Mouse (Mus musculus) cerebellum, adult 9-10 months (tissue): Measurements from ENCODE around the gene Gm37240.

Source experiments
- DNase-seq: peaks from one replicate; pipeline ENCODE4 v3.0.0; 2022

Gm37240 gene

GRCm38 (mm10) chr3:85820839-85821548, 66.3 kb downstream of the Gm37240 start:
- DNase-seq: no peak

- DNase-seq: no peak
These were observed 68.0 kb downstream of the Gm37240 start for GRCm38 (mm10) chr3:85819319-85819718.

- no peak for DNase-seq
These were observed 70.1 kb downstream of the Gm37240 start, which contains the start of gene Fam160a1 for GRCm38 (mm10) chr3:85817191-85817590. Gene Fam160a1 (minus strand): TSS chr3:85817291.

DNA sequence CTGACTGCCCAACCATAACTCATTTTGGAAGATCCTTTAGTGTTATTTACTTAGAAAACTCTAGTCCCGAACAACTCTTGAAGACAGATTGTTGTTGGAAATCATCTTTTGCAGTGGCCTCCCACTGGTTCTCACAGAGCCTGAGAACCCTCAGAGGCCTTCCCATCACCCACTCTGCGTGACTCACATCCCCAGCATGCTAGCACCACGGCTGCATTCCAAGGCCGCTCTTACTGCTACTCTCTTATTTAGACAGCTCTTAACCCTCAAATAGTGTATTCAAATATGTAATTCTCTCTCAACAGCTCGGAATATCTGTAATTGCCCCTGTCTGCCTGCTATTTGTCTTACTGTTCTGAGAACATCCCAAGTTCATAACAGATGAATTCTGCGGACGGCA, 73.1 kb downstream of the Gm37240 start:
- DNase-seq: no peak

- no peak for DNase-seq
These were observed 74.0 kb downstream of the Gm37240 start for GRCm38 (mm10) chr3:85813101-85814014.

DNA sequence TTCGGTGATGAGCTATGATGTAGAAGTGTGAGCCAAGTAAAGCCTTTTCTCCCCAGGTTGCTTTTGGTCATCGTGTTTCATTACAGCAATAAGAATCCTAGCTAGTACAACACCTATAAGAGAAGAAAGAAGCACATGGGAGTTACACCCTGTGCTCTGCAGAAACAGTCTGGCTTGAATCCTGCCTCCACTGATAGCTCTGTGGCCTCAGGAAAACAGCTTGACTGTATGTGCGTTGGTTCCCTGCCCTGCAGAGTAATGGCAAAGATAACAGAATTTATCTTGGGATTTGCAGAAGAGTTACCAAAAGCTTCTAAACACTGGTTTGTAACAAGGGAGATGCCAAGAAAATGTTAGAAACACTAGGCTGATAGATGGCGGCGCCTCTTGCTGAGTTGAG, 75.3 kb downstream of the Gm37240 start:
- DNase-seq: no peak

- DNase-seq: no peak
These were observed 94.2 kb downstream of the Gm37240 start for GRCm38 (mm10) chr3:85793166-85793565.

- peak; percentile 6 for DNase-seq
These were observed 97.6 kb downstream of the Gm37240 start for GRCm38 (mm10) chr3:85789748-85790147.

DNA sequence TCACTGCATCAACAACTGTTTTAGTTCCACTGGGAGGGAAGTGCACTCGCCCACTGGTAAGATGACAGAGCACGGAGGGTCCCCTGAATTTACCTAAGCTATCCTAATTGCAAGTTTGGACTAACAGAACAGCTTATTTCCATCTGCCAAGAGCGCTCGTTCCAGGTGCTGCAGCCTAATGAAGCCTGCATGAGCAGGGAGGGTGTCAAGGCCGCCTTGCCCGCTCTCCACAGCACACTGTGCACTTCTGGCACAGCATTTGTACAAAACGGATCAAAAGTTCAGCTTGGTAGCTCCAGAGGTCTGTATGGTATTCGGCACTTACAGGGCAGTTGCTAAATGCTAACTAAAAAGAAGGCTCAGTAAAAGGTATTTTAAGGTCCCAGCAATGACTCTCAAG, 100.8 kb downstream of the Gm37240 start:
- DNase-seq: no peak

- DNase-seq: no peak
These were observed 106.4 kb downstream of the Gm37240 start for GRCm38 (mm10) chr3:85780906-85781305.

DNA sequence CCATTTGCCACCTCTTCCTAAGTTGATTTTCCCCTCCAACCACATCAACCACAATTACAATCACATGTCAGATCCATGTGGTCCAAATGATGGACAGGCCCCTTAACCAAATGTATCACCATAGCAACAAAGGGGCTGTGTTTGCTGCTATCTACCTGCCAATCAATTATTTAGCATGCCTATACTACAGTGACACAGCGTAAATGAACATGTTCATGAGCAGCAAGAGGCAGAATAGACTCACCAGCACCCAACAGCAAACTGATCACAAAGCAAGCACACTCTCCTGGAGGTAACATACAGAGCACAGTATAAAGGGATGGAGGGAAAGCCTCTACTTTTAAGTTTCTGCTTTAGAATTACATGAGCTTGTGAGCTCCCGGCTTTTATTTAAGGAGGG, 107.0 kb downstream of the Gm37240 start:
- DNase-seq: no peak

DNA sequence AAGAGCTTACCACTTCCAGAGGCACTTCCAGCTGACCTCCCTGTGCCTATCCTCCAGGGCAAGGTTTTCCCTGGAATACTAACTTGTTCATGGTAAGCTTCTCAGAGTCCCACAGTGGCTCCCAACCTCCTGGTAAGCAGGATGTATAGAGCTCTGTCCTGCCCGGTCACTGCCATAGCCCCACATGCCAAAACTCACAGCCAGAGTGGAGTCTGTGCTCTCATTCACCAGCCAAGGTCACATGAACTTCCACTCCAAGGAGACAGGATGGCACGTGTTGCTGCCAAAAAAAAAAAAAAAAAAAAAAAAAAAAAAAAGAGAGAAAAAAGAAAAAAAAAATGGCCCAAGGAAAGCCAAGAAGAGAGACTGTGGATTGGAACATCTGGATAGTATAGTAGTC, 109.5 kb downstream of the Gm37240 start:
- no peak for DNase-seq

- no peak for DNase-seq
These were observed 110.0 kb downstream of the Gm37240 start for GRCm38 (mm10) chr3:85777356-85777755.

DNA sequence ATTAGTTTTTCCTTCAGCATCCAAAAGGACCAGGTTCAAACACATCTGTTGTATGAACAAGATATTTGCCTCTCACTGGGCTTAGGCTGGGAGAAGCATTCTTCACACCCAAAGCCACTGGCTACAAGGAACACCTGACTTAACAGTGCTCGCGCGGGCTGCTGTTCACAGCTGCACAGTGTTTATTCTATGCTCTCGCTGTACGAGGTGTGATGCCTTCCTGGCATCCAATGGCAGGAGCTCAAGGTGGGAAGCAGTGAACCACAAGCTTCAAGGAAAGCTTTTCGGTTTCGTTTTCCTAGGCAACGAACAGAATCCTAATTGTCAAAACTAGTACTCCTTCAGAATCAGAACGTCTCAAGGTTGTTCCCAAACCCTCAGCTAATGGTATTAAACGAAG, 110.6 kb downstream of the Gm37240 start:
- DNase-seq: no peak

- DNase-seq: no peak
These were observed 111.2 kb downstream of the Gm37240 start for GRCm38 (mm10) chr3:85776126-85776525.

- DNase-seq: no peak
These were observed 113.4 kb downstream of the Gm37240 start for GRCm38 (mm10) chr3:85773886-85774285.

DNA sequence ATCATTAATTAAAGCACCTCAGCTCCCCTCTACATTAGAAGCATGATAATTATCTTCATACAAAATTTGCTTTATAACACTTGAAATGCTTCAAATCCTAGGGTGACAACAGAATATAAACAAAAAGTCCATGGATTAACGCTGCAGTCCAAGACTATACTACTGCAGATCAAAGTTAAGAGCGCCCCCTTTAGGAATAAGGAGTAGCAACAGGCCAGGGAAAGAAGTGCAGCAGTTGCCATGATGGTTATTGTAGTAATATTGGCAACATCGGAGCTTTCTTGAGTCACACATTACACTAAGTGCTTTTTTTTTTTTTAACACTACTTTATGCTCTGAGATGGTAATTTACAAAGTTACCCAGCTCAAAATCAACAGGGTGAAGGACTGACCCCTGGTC, 113.9 kb downstream of the Gm37240 start:
- DNase-seq: peak; percentile 41

DNA sequence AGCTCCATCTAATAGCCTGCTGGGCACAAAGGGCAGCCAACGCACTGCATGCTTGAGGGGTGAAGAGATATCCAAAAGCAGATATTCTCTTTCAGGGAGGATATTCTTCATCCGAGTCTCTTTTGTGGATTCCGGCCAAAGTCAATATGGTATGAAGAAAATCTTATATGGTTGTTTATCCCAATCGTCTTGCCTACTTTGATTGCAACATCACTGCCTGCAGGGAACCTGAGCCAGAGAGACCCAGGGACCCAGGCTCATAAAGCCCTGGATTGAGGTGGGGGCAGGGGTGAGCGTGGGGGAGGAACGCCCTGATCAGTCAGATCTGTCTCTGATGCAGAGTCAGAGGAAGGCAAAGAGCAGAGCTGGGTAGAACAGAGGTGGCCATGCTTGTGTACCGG, 122.4 kb downstream of the Gm37240 start:
- DNase-seq: no peak

DNA sequence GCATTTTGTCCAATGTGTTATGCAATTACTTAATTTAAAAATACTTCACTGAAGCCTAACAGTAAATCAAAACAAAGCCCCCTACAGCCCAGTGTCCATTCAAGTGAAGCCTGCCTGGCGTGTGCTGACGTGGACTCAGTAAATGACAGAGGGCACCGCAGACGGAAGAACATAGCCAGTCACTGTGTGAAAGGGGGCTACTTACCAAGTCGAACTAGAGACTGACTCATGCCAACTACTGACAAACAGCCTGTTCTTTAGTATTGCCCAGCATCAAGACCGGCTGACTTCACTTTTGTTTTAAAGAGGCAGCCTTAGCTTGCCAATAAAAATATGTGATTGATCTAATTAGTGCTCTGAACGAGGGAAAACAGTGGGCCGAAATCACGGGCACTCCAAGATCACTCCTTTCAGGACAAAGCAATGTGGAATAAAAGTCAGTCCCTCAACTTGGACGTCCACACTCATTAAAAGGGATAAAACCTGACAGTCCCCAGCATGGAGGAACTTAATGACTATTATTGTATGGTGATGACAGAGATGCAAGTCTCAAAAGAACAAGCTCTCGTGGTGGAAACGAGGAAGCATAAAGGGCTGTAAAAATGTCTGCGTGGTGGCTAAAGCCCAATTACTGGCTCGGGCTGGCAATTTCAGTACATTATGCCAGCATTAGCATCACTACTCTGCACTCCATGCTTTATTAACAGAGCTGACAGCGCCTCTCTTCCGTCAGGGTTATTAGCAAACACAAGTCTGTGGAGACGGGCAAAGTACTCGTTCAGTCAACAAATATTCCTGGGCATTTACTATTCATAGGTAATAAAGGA, 123.1 kb downstream of the Gm37240 start:
- DNase-seq: no peak

GRCm38 (mm10) chr3:85757944-85758343, 129.4 kb downstream of the Gm37240 start:
- no peak for DNase-seq

DNA sequence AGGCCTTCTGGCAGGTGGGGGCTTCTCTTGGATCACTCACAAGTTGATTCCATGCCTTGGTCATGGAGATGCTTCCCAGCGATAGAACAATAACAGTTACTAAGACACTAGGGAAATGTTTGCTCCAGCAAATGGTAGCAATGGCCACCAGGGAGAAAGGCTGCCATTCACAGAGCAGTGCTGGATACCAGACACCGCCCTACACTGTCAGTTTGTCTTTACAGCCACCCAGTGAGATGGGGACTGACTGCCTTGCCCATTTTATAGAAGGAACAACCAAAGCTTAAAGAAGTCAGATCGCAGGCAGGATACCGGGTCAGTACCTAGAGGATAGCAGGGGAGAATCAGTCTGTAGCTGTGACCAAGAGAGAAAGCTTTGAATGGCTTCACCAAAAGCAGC, 129.9 kb downstream of the Gm37240 start:
- no peak for DNase-seq

GRCm38 (mm10) chr3:85749348-85749747, 138.0 kb downstream of the Gm37240 start:
- DNase-seq: no peak

GRCm38 (mm10) chr3:85748863-85749262, 138.5 kb downstream of the Gm37240 start:
- DNase-seq: no peak
